Mouse (Mus musculus) heart, embryonic 15.5 days (tissue): Measurements from ENCODE around the gene Ddi2. TPM values are rescaled to one million over a fixed set of nuclear protein-coding genes. Genes with fewer than 3 reads are reported as not detected.

ENCODE experiments used
- ATAC-seq: fragments of 200-750 bp; cut with Nextera tagmentation; replicated peaks from 2 replicates; pipeline ENCODE4 v1.8.0; 2017; ENCODE audit warnings: low read depth, moderate TSS enrichment; ENCODE audit not compliant: insufficient number of reproducible peaks, insufficient read depth, low FRiP score
- H3K27ac ChIP-seq: fragments of 300-500 bp; sonication (generic); 2 replicates; pipeline ENCODE4 v1.5.1; 2015; ENCODE audit warnings: mild to moderate bottlenecking, inconsistent platforms
- H3K27me3 ChIP-seq: fragments of 300-500 bp; sonication (generic); 2 replicates; pipeline ENCODE4 v1.6.1; 2015; ENCODE audit warnings: inconsistent platforms
- H3K36me3 ChIP-seq: fragments of 300-500 bp; sonication (generic); 2 replicates; pipeline ENCODE4 v1.6.1; 2015; ENCODE audit warnings: mild to moderate bottlenecking, inconsistent platforms
- H3K4me1 ChIP-seq: fragments of 300-500 bp; sonication (generic); replicated peaks from 2 replicates; pipeline ENCODE4 v1.6.1; 2015; ENCODE audit warnings: inconsistent platforms
- H3K4me2 ChIP-seq: fragments of 300-500 bp; sonication (generic); 2 replicates; pipeline ENCODE4 v1.6.1; 2015; ENCODE audit warnings: inconsistent platforms, mild to moderate bottlenecking, moderate library complexity
- H3K4me3 ChIP-seq: fragments of 300-500 bp; sonication (generic); 2 replicates; pipeline ENCODE4 v1.5.1; 2015; ENCODE audit warnings: mild to moderate bottlenecking, inconsistent platforms
- H3K9ac ChIP-seq: fragments of 300-500 bp; sonication (generic); 2 replicates; pipeline ENCODE4 v1.6.1; 2015; ENCODE audit warnings: mild to moderate bottlenecking, inconsistent platforms
- H3K9me3 ChIP-seq: fragments of 300-500 bp; sonication (generic); replicated peaks from 2 replicates; pipeline ENCODE4 v1.6.1; 2016; ENCODE audit warnings: inconsistent platforms
- WGBS: fragments of 180-500 bp; shearing (Covaris S2); methylation state at CpG from one replicate; pipeline ENCODE4 v1.1.7; 2015; ENCODE audit warnings: mixed read lengths; 5-methylcytosine and 5-hydroxymethylcytosine counted together
- polyA plus RNA-seq: library from polyadenylated mRNA; unstranded; fragments of >200 nt; fragmentation: Nextera tagmentation; extraction: Ambion mirVana; gene quantifications from 2 replicates; pipeline ENCODE4 v1.2.1, GENCODE M21; 2015

Gene Ddi2
- polyA plus RNA-seq, 1 experiment from 2014 or later = 13.6 TPM

DNA sequence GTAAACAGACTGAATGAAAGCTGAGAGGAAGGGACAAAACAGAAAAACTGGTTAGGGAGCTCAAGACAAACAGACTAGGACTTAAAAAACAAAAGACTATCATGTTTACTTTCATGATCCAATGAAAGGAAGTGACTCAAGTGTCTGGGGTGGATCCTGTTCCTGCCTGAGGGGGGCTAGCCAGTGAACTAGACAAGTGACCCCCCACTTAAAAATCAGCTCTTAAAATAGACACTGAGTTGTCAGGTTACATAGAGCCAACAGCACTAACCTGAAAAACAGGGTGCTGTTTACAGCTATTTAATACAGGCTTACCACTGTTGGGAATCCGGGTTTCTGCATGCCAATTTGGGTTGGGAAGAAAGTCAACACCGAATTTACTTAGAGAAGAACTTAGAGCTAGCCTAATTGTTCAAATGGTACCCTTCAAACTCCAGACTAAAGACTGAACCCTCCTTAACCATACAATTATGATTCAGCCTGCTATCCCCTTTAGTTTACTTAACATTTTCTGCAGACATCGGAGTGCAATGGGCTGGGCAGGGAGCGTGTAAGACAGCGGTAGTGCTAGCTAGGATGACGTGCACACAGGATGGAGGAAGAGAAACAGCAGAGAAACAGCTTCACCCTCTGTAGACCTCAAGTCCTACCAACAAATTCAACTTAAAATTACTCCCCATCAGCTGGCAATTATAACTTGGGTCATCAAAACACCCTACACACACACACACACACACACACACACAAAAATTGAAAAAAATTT, 2.3 kb downstream of the Ddi2 start:
- peak overlapping the region; percentile 94 for H3K4me3 ChIP-seq
- ATAC-seq = no peak
- H3K9me3 ChIP-seq = no peaks in the 10 kb centered on the region
- H3K4me2 ChIP-seq = peak overlapping the region; percentile 65
- H3K4me1 ChIP-seq = peaks cover 38% of the 10 kb centered on the region
- peaks cover 9% of the 10 kb centered on the region; the same call in 1 of the 2 replicates for H3K36me3 ChIP-seq
- no peak overlapping the region for H3K9ac ChIP-seq
- H3K27ac ChIP-seq = peak overlapping the region; percentile 98
- WGBS = 56% methylated on average over 6 of the region's 6 CpGs
- no peaks in the 10 kb centered on the region for H3K27me3 ChIP-seq

DNA sequence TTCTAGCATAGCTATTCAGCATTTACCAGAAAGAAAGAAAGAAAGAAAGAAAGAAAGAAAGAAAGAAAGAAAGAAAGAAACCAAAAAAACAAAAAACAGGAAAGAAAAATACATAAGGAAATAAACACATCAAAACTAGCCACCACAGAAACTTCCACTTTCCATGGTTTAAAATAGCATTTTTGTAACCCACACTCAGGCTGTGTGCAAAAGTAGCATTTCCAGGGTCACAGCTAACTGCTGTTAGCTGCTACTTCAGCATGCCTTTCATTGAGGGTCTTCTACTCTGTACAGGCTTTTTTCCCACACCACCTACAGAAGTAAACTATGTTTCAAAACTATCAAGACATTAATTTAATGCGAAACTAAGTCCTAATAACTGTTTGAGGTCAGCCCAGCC, 3.9 kb downstream of the Ddi2 start:
- ATAC-seq = no peak
- no peak overlapping the region for H3K4me2 ChIP-seq
- H3K9ac ChIP-seq = no peak overlapping the region
- H3K9me3 ChIP-seq = no peaks in the 10 kb centered on the region
- peaks cover 51% of the 10 kb centered on the region for H3K4me1 ChIP-seq
- H3K27ac ChIP-seq = no peak overlapping the region
- H3K27me3 ChIP-seq = no peaks in the 10 kb centered on the region
- WGBS = 94% methylated on average over 1 of the region's 1 CpGs
- H3K36me3 ChIP-seq = peaks cover 9% of the 10 kb centered on the region; the same call in 1 of the 2 replicates
- H3K4me3 ChIP-seq = no peak overlapping the region

DNA sequence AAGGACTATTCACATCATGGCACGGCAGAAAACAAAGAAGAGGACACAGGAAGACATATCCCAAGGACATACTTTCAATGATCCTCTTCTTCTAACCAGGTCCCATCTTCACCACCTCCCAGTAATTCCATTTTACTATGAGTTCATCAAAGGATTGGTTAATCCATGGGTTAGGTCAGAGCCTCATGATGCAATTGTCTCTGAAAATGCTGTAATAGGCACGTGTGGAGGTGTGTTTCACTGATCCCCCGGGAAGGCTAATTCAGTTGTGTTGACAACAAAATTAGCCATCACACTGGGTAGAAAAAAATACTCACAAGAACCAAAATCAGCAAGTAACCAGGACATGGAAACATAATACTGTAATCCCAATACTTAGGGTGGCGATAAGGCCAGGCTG, 5.6 kb downstream of the Ddi2 start:
- Histone ChIP-seq H3K4me3 (no peak overlapping the region), H3K9ac (no peak overlapping the region), H3K4me1 (peaks cover 50% of the 10 kb centered on the region), H3K27ac (no peak overlapping the region), H3K4me2 (no peak overlapping the region), H3K27me3 (no peaks in the 10 kb centered on the region), H3K36me3 (peaks cover 17% of the 10 kb centered on the region), H3K9me3 (no peaks in the 10 kb centered on the region)
- WGBS = 80% methylated on average over 4 of the region's 4 CpGs
- no peak for ATAC-seq

GRCm38 (mm10) chr4:141715027-141715426, 8.2 kb downstream of the Ddi2 start:
- ATAC-seq = no peak

GRCm38 (mm10) chr4:141713598-141714142, 9.5 kb downstream of the Ddi2 start:
- Histone ChIP-seq H3K4me3 (no peak overlapping the region), H3K9ac (no peak overlapping the region), H3K27me3 (no peaks in the 10 kb centered on the region), H3K27ac (no peak overlapping the region), H3K4me1 (peaks cover 18% of the 10 kb centered on the region), H3K4me2 (no peak overlapping the region), H3K9me3 (no peaks in the 10 kb centered on the region), H3K36me3 (peaks cover 43% of the 10 kb centered on the region)
- WGBS = 80% methylated on average over 5 of the region's 5 CpGs
- no peak for ATAC-seq

More at GRCm38 (mm10) chr4:141715027-141715426, 8.2 kb downstream of the Ddi2 start:
- peaks cover 32% of the 10 kb centered on the region for H3K36me3 ChIP-seq
- 77% methylated on average over 2 of the region's 2 CpGs for WGBS
- no peak overlapping the region for H3K4me3 ChIP-seq
- no peak overlapping the region for H3K9ac ChIP-seq
- H3K27ac ChIP-seq = no peak overlapping the region
- H3K9me3 ChIP-seq = no peaks in the 10 kb centered on the region
- H3K27me3 ChIP-seq = no peaks in the 10 kb centered on the region
- H3K4me2 ChIP-seq = no peak overlapping the region
- peaks cover 28% of the 10 kb centered on the region for H3K4me1 ChIP-seq

- Histone ChIP-seq H3K27ac (no peak overlapping the region), H3K4me2 (no peak overlapping the region), H3K4me1 (peaks cover 18% of the 10 kb centered on the region), H3K4me3 (no peak overlapping the region), H3K9me3 (no peaks in the 10 kb centered on the region), H3K9ac (no peak overlapping the region), H3K36me3 (peaks cover 67% of the 10 kb centered on the region), H3K27me3 (no peaks in the 10 kb centered on the region)
- no peak for ATAC-seq
- 90% methylated on average over 1 of the region's 1 CpGs for WGBS
These were observed 12.0 kb downstream of the Ddi2 start for GRCm38 (mm10) chr4:141711250-141711649.

DNA sequence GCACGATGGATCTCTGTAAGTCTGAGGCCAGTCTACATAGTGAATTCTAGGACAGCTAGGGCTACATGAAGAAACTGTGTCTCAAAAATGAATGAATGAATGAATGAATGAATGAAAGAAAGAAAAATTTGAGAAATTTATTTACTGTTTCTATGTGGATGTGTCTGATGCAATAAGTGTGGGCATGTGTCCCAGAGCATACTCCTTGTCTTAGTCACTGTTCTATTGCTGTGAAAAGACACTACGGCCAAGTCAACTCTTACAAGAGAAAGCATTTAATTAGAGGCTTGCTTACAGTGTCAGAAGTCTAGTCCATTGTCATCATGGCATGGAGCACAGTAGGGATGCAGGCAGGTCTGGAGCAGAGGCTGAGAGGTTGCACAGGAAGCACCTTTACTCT, 14.2 kb downstream of the Ddi2 start:
- Histone ChIP-seq H3K27me3 (no peaks in the 10 kb centered on the region), H3K4me1 (no peaks in the 10 kb centered on the region), H3K36me3 (peaks cover 90% of the 10 kb centered on the region), H3K27ac (no peak overlapping the region), H3K9ac (no peak overlapping the region), H3K4me2 (no peak overlapping the region), H3K9me3 (no peaks in the 10 kb centered on the region), H3K4me3 (no peak overlapping the region)
- WGBS = 92% methylated on average over 2 of the region's 2 CpGs
- ATAC-seq = no peak

GRCm38 (mm10) chr4:141708005-141708404, 15.2 kb downstream of the Ddi2 start:
- Histone ChIP-seq H3K36me3 (peaks cover 96% of the 10 kb centered on the region), H3K27ac (no peak overlapping the region), H3K4me2 (no peak overlapping the region), H3K9me3 (no peaks in the 10 kb centered on the region), H3K4me3 (no peak overlapping the region), H3K9ac (no peak overlapping the region), H3K4me1 (no peaks in the 10 kb centered on the region), H3K27me3 (no peaks in the 10 kb centered on the region)
- no peak for ATAC-seq
- 89% methylated on average over 7 of the region's 7 CpGs for WGBS

GRCm38 (mm10) chr4:141705331-141705730, 17.9 kb downstream of the Ddi2 start:
- no peak overlapping the region for H3K9ac ChIP-seq

GRCm38 (mm10) chr4:141704625-141705024, 18.6 kb downstream of the Ddi2 start:
- H3K4me2 ChIP-seq = no peak overlapping the region
- WGBS = 89% methylated on average over 2 of the region's 2 CpGs
- no peak overlapping the region for H3K4me3 ChIP-seq
- H3K27me3 ChIP-seq = no peaks in the 10 kb centered on the region
- H3K27ac ChIP-seq = no peak overlapping the region
- H3K9ac ChIP-seq = no peak overlapping the region
- ATAC-seq = no peak
- H3K9me3 ChIP-seq = no peaks in the 10 kb centered on the region
- no peaks in the 10 kb centered on the region for H3K4me1 ChIP-seq
- H3K36me3 ChIP-seq = peaks cover 89% of the 10 kb centered on the region

More at GRCm38 (mm10) chr4:141705331-141705730, 17.9 kb downstream of the Ddi2 start:
- H3K27ac ChIP-seq = no peak overlapping the region
- no peaks in the 10 kb centered on the region for H3K9me3 ChIP-seq
- no peaks in the 10 kb centered on the region for H3K27me3 ChIP-seq
- H3K36me3 ChIP-seq = peaks cover 89% of the 10 kb centered on the region
- no peak; the same call in 1 of the 2 replicates for ATAC-seq
- H3K4me1 ChIP-seq = no peaks in the 10 kb centered on the region
- H3K4me3 ChIP-seq = no peak overlapping the region
- WGBS = 71% methylated on average over 4 of the region's 4 CpGs
- H3K4me2 ChIP-seq = no peak overlapping the region

- 93% methylated on average over 8 of the region's 8 CpGs for WGBS
- H3K9me3 ChIP-seq = no peaks in the 10 kb centered on the region
- H3K27me3 ChIP-seq = no peaks in the 10 kb centered on the region
- H3K4me1 ChIP-seq = no peaks in the 10 kb centered on the region
- peaks cover 78% of the 10 kb centered on the region for H3K36me3 ChIP-seq
- no peak overlapping the region for H3K27ac ChIP-seq
- no peak overlapping the region for H3K9ac ChIP-seq
- no peak overlapping the region for H3K4me3 ChIP-seq
- no peak overlapping the region for H3K4me2 ChIP-seq
- no peak for ATAC-seq
These were observed 28.5 kb downstream of the Ddi2 start for GRCm38 (mm10) chr4:141694719-141695118.

DNA sequence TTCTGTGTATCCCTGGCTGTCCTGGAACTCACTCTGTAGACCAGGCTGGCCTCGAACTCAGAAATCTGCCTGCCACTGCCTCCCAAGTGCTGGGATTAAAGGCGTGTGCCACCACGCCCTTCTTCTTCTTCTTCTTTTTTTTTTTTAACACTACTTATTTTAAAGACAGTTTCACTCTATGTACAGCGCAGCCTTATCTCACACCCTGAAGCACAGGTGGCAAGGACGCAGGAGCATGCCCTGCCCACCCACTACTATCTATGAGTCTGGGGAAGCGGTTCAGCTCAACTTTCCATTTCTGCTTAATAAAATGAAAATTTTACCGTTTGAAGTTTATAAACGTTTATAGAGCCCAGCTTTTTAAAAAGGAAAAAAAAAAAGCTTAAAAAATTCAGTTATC, 34.7 kb downstream of the Ddi2 start:
- H3K4me3 ChIP-seq = no peak overlapping the region
- H3K36me3 ChIP-seq = peaks cover 68% of the 10 kb centered on the region
- H3K9me3 ChIP-seq = no peaks in the 10 kb centered on the region
- peaks cover 3% of the 10 kb centered on the region; the same call in 1 of the 2 replicates for H3K4me1 ChIP-seq
- no peak overlapping the region for H3K9ac ChIP-seq
- H3K27ac ChIP-seq = no peak overlapping the region
- ATAC-seq = no peak
- H3K27me3 ChIP-seq = no peaks in the 10 kb centered on the region
- 89% methylated on average over 8 of the region's 8 CpGs for WGBS
- H3K4me2 ChIP-seq = no peak overlapping the region
